Mouse (Mus musculus) cerebellum, adult 2 months (tissue): ENCODE data around the gene Ruvbl2.

Experiments used
- CTCF ChIP-seq: fragments of 200-500 bp; IDR thresholded peaks from 2 replicates; pipeline ENCODE4 v1.5.1; 2011; ENCODE audit warnings: low read depth, mild to moderate bottlenecking, control low read depth, low read length, moderate library complexity, borderline replicate concordance; ENCODE audit not compliant: insufficient read depth
- POLR2A ChIP-seq: fragments of 200-500 bp; IDR thresholded peaks from 2 replicates; pipeline ENCODE4 v1.6.1; 2011; ENCODE audit warnings: low read length, control low read depth, borderline replicate concordance; ENCODE audit not compliant: insufficient read depth

DNA sequence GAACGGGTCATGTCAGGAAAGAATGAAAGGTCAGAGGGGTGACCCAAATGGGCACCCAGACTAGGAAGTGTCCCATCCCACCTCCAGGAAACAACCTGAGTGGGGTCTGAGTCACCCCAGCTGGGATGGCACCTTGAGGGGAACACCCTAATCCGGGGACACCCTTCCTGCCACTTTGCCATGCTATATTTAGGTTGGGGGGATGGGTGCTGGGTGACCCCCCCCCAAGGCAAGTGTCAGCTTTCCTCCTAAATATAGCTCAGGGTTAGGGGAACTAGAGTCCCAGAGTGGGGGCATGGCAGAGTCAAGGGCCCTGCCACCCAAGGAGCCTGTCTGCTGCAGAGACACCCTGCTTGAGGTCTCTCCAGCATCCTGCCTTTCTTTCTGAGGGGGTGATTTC lies 25.5 kb downstream of the Ruvbl2 start:
- TF ChIP-seq CTCF (no peak), POLR2A (no peak)
